Mouse (Mus musculus): ENCODE measurements around the gene Asb17. TPM values are rescaled to one million over a fixed set of nuclear protein-coding genes. Genes with fewer than 3 reads are reported as not detected.
A peak's percentile ranks its signal among the peaks of the same experiment; 100 is the strongest.

Asb17 gene
- polyA plus RNA-seq, 1 experiment from 2014 or later = 0.05 TPM

- H3K4me2 ChIP-seq (ENCODE audit: low read depth, low read length) = no peak overlapping the region
- H3K27me3 ChIP-seq (replicated peaks; ENCODE audit: control insufficient read depth, insufficient read depth, low read length) = no peaks in the 10 kb centered on the region
- no peaks in the 10 kb centered on the region for H3K4me1 ChIP-seq (ENCODE audit: control insufficient read depth, insufficient read depth, low read length)
- 54% methylated on average over 3 of the region's 3 CpGs for WGBS
- peaks cover 20% of the 10 kb centered on the region for H3K36me3 ChIP-seq (ENCODE audit: control insufficient read depth, insufficient read depth, low read length)
- H3K9ac ChIP-seq (ENCODE audit: low read depth, low read length) = no peak overlapping the region
- peak overlapping the region; percentile 39 for H3K27ac ChIP-seq (ENCODE audit: low read length)
- H3K9me3 ChIP-seq (ENCODE audit: control insufficient read depth, low read length) = no peaks in the 10 kb centered on the region
- H3K4me3 ChIP-seq (ENCODE audit: low read length) = no peak overlapping the region
- no peak for ATAC-seq
These were observed 58.6 kb downstream of the Asb17 start for GRCm38 (mm10) chr3:153902595-153902994.

- Histone ChIP-seq H3K27ac (ENCODE audit: low read length) (no peak overlapping the region), H3K4me1 (ENCODE audit: control insufficient read depth, insufficient read depth, low read length) (peaks cover 8% of the 10 kb centered on the region), H3K27me3 (replicated peaks; ENCODE audit: control insufficient read depth, insufficient read depth, low read length) (no peaks in the 10 kb centered on the region), H3K9me3 (ENCODE audit: control insufficient read depth, low read length) (no peaks in the 10 kb centered on the region), H3K4me3 (ENCODE audit: low read length) (no peak overlapping the region), H3K4me2 (ENCODE audit: low read depth, low read length) (no peak overlapping the region), H3K9ac (ENCODE audit: low read depth, low read length) (no peak overlapping the region), H3K36me3 (ENCODE audit: control insufficient read depth, insufficient read depth, low read length) (peaks cover 34% of the 10 kb centered on the region)
- ATAC-seq = peak; percentile 59
- 62% methylated on average over 6 of the region's 6 CpGs for WGBS
These were observed 60.6 kb downstream of the Asb17 start for GRCm38 (mm10) chr3:153904586-153904985.

Other genes with a start within 250 kb of the Asb17 start
- 26.9 and 31.0 TPM in 2 replicates for gene St6galnac3, start 119.0 kb upstream of the Asb17 start, polyA plus RNA-seq (2015; fragmentation: Nextera tagmentation; extraction: Ambion mirVana)
- 0.06 and 0.07 TPM in 2 replicates for gene Msh4, start 61.9 kb downstream of the Asb17 start, polyA plus RNA-seq (2015; fragmentation: Nextera tagmentation; extraction: Ambion mirVana)
- gene Rabggtb, start 68.8 kb downstream of the Asb17 start, polyA plus RNA-seq (2015; fragmentation: Nextera tagmentation; extraction: Ambion mirVana) = 49.4 and 54.2 TPM in 2 replicates
- gene Acadm, start 100.4 kb downstream of the Asb17 start, polyA plus RNA-seq (2015; fragmentation: Nextera tagmentation; extraction: Ambion mirVana) = 146 and 152 TPM in 2 replicates
- 0.56 and 0.59 TPM in 2 replicates for gene Slc44a5, start 129.2 kb downstream of the Asb17 start, polyA plus RNA-seq (2015; fragmentation: Nextera tagmentation; extraction: Ambion mirVana)

Data from intestine, embryonic 16.5 days (tissue).